Mouse (Mus musculus) heart, adult 9 months (tissue): ENCODE results near the gene Colgalt2.
A peak's percentile ranks its signal among the peaks of the same experiment; 100 is the strongest.
"Not testable (repeated sequence)": the region's sequence is repeated elsewhere in the genome, so short reads cannot be mapped to it uniquely, and the experiment has no call there.

Experiments used
- DNase-seq, 2 experiments: peaks; one replicate each; pipeline ENCODE4 v3.0.0; 2022; ENCODE audit warnings: low spot score in 2 of 2

Gene Colgalt2

DNA sequence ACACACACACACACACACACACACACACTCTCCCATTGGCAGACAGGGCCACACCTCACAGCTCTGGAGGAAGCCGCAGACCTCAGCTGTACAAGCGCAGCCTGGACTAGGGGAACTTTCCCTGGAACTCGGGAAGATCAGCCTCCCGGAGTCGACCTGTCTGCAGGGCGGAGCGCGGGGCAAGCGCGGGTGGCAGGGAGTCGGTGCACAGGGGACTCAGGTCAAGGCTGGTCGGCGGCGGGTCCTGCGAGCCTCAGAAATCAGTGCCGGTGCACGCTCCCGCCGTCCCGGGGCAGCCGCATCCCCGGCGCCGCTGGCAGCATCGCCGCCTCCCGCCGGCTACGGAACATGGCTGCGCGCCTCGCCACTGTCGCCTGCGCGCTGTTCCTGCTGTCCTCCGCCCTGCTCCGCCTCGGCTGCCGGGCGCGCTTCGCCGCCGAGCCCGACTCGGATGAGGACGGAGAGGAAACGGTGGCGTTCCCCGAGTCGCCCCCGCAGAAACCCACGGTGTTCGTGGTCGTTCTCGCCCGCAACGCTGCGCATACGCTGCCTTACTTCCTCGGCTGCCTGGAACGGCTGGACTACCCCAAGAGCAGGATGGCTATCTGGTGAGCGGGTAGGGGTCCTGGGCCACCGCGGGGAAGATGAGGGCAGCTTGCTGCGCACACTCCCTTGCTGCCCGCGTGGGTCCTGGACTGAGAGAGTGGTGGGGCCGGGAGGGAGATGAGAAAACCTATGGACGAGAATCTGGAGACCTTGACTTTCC, at the start of gene Colgalt2:
Gene Colgalt2, plus strand, starts transcription at position 41 of the 766 bp plus-strand sequence.
- DNase-seq: peak; percentile 54 to 55

- DNase-seq: peak; percentile 9 to 12
Measured at GRCm38 (mm10) chr1:152356721-152357120, 42.9 kb upstream of the Colgalt2 start.

DNA sequence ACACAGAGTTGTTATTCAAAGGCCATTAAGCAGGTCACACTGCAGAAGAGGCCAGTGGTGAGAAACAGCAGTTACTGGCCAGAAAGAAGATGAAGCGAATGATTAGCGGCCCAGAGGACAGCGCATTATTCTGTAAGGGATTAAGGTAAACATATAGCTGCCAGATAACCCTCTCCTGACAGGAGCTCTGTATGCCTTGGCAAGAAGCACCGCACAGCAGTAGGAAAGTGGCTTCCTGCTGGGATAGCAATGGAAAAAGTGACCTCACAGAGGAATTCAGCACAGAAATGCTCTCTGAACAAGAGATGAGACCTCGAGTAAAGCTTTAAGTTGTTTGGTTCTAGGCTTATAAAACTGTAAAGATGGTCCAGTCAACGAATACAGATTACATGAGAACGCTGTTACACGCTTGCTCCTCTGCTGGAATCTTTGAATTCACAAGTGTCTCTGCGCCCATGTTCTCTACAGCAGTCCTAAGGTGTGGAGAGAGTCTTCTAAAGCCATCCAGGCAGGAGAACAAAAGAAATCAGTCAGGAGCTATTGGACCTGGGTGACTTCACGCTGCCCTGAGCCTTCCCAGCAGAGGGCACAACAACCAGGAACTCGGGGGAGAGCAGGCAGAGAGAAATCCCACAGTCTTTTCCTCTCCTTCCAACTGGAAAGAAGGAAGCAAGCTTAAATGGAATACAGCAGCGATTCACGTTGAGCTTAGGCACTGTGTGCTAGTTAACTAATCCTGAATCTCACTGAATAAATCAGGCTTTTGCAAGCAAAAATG, 31.1 kb upstream of the Colgalt2 start:
- peak in 1 of 2 experiments; percentile 7 for DNase-seq

DNA sequence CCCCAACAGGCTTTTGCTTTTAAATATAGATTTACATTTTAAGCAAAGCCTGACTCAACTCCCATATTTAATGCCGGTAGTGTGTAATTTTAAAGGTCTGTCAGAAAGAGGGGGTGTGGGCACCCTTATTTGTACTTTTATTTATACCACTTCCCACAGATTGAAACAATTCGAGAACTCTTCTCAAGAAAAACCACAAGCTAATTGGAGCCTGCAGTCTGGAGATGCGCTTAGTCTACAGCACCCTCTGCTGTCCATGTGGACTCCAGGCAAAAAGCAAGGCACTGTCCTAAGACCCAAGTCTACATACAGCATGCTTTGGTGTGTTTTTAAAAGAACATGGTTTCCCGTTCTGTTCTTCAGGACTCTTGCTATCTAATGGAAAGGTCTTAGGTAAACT, 30.5 kb upstream of the Colgalt2 start:
- peak; percentile 25 to 57 for DNase-seq

GRCm38 (mm10) chr1:152378311-152378710, 21.3 kb upstream of the Colgalt2 start:
- DNase-seq: no peak

- DNase-seq: no peak
Measured at GRCm38 (mm10) chr1:152384589-152384988, 15.0 kb upstream of the Colgalt2 start.

- DNase-seq: not testable (repeated sequence)
Measured at GRCm38 (mm10) chr1:152385693-152386092, 13.9 kb upstream of the Colgalt2 start.

DNA sequence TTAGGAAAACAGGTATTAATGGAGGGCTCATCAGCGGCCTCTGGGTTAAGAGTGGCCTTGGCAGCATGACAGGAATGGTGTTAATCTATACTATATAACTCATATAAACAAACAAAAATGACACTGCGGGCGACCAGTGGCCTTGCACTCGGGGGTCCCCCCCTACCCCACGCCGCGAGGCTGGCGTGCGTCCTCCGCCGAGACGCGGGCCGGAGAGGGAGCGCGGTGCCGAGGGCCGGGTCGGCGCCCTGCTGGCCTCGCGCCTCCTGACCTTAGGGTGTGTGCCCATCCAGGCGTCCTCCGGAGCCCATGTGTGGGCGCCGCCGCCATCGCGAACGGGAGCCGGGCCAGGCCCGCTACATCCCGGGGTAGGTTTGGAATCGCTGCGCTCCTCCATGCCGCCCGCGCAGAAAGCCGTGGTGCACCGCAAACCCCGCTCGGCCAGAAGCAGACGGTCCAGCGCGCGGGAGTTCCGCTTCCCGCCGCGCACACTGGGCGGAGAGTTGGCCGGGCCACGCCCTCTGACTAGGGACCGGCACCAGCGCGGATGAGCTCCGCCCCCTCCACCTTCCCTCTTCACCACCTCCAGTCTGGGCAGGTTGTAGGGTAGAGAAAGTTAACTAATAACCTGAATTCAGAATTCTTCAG, 13.3 kb upstream of the Colgalt2 start, which contains the start of gene Tsen15:
Gene Tsen15, minus strand, starts transcription at position 501 of the 648 bp plus-strand sequence.
- peak; percentile 85 for DNase-seq

- DNase-seq: no peak
Measured at GRCm38 (mm10) chr1:152389271-152389670, 10.4 kb upstream of the Colgalt2 start.

DNA sequence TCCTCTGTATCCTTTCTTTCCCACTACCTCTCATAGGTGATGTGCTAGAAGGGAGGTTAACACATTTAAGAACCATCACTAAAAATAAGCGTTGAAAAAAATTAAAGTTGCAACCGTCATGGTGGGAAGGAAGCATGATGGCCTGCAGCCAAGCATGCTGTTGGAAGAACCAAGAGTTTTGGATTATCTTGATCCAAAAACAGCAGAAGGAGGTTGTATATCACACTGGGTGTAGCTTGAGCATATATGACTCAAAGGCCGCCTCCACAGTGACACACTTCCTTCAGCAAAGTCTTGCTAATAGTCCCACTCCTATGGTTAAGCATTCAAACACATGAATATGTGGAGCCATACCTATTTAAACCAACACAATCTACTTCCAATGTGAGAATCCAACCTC, 5.5 kb upstream of the Colgalt2 start:
- no peak for DNase-seq

DNA sequence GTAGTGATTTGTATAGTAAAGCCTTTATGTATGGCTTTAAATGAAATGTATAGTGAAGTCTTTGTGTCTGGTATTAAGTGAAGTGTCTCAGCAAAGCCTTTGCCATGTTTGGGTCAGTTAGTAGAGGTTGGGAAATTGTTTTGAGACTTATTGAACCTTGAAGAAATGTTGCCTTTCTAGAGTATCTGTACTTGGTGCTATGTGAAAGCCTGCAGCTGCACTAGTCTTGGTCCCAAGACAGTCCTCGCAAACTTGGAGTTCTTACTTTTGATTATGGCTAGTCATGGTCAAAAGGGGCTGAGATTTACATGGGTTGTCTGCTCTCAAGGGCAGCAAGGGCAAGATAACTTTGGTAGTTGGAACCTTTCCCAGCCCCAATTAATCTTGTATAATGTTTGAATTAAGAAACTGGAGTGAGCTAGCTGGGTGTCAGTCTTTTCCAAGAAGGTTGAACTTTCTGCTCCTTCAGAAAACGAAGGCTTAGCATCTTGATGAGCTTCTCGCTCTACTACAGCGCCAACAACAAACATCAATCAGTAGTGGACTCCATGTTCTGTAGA, 4.6 kb upstream of the Colgalt2 start:
- DNase-seq: no peak

DNA sequence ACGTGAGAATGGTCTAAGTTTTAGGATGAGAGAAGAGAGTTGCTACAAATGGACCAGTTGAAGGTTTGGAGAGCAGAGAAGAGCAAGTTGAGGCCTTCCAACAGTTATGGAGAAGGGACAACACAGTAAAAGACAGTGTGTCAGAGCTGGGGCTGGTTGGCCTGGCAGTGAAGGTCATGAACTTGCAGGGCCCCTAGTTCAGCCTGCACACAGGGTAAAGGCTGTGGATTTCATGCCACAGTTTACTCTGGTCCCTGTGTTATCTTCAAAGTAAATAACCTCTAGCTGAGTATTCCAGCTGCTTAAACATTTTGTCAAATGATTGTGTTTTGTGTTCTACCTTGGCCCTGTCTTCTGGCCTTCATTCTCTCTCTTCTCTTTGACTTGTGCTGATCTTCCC, 922 bp upstream of the Colgalt2 start:
- no peak for DNase-seq

GRCm38 (mm10) chr1:152400556-152401540, 1.2 kb downstream of the Colgalt2 start:
- DNase-seq: peak; percentile 39 to 40

GRCm38 (mm10) chr1:152407021-152407946, 7.7 kb downstream of the Colgalt2 start:
- no peak for DNase-seq

DNA sequence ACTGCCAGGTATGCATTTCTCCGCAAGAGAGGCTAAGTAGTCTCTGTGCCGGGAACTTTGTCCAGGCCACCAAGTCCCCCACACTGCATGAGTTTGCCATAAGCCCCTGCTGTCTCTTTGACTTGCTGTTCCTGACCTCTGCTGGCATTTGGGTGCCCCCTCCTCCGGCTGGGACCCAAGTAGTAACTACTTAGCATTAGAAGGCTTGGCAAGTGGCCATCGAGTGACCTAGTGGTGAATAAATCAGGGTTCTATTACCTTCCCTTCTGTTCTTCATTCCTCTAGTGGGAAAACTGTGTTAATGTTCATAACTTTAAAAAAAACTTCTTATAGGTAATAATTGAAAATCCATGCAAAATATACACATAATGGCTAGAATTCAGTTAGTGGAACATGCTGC, 9.7 kb downstream of the Colgalt2 start:
- no peak for DNase-seq

DNA sequence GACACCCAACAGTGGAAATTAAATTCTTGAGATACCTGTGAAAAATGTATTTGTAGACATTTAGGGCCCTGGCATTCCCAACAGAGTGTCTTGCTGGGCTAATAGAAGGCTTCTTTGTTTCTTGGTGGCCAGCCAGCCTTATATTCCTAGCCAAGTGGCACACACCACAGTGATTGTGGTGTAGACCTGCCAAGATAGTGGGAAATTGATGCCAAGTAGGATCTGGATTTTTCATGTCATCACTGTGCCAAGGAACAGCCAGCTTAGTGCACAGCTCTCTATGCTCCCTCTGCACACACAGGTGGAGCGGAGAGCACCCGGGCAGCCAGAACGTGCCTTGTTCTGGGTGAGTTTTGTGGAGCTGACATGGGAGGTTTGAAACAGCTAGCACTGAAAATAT, 11.0 kb downstream of the Colgalt2 start:
- peak; percentile 26 to 29 for DNase-seq

DNA sequence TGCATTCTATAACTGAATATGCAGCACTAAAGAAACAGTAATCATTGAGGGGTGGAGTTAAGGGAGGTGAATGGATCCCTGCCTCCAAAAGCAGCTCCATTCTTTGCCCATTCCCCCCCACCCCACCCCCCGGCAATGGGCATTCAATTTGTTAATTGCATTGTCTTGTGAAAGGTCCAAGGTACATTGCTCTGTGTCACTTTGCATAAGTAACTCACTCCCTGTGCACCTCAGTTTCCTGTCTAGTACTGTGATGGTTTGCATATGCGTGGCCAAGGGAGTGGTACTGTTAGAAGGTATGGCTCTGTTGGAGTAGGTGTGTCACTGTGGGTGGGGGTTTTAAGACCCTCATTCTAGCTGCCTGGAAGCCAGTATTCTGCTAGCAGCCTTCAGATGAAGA, 13.5 kb downstream of the Colgalt2 start:
- DNase-seq: no peak

GRCm38 (mm10) chr1:152413961-152414360, 14.3 kb downstream of the Colgalt2 start:
- peak in 1 of 2 experiments; percentile 15 for DNase-seq

DNA sequence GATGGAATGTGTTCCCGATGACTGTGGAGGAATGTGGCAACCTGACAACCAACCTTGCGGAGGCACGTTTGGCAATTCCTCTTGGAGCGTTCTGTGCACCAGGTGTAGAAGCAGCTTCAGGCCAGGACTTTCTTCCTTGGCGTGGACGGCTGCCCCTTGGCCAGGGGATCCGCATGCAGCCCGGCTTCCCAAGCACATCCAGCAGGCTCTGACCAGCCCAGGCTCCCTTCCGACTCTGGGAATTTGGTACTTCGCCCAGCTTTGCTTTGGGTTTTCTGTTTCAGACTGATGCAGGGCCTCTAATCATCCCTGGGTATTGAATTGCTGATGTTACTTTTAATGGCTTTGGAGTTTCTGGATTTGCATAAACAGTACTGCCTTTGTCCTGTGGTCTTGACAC, 14.8 kb downstream of the Colgalt2 start:
- peak; percentile 51 to 54 for DNase-seq
